Mouse (Mus musculus) granulocyte monocyte progenitor cell, adult 5-6 weeks (primary cell): ENCODE results near the gene Kdm7a. TPM values are rescaled to one million over a fixed set of nuclear protein-coding genes. Genes with fewer than 3 reads are reported as not detected.

Source experiments
- ATAC-seq: replicated peaks from 2 replicates; pipeline ENCODE4 v1.8.0; 2016; ENCODE audit warnings: mild to moderate bottlenecking, moderate TSS enrichment, inconsistent platforms; ENCODE audit not compliant: poor library complexity, severe bottlenecking
- total RNA-seq, 2 experiments: library from RNA; stranded (forward) in 1 of 2; stranded (reverse) in 1 of 2; fragments of 200-712, 200-1000 nt in 1 of 2; fragments of >200 nt in 1 of 2; fragmentation: Nextera tagmentation in 1 of 2; gene quantifications; 2 replicates each; pipeline ENCODE4 v1.2.3; 2014 to 2017

The Kdm7a gene
- total RNA-seq, 2 experiments from 2014 or later = 11.0 to 12.2 TPM

DNA sequence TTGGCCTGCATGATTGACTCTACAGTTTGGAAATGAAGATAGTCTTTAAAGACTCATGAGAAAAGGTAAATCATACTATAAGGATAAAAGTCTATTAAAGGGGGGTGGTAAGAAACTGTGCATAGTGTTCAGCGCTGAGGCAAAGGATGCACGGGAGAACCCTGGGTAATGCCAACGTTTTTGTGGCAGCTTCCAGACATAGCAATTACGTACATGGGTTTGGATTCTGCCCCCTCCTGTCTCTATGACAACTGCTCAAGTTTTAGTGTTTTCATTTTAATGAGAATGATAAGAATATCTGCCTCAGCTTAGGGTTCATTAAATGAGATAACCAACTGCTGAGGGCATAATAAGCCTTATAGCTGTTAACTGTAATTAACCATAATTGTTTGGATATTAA is 3.1 kb upstream of the Kdm7a start:
- ATAC-seq = no peak

- ATAC-seq = no peak
These were observed 1.6 kb upstream of the Kdm7a start for GRCm38 (mm10) chr6:39208181-39208580.

DNA sequence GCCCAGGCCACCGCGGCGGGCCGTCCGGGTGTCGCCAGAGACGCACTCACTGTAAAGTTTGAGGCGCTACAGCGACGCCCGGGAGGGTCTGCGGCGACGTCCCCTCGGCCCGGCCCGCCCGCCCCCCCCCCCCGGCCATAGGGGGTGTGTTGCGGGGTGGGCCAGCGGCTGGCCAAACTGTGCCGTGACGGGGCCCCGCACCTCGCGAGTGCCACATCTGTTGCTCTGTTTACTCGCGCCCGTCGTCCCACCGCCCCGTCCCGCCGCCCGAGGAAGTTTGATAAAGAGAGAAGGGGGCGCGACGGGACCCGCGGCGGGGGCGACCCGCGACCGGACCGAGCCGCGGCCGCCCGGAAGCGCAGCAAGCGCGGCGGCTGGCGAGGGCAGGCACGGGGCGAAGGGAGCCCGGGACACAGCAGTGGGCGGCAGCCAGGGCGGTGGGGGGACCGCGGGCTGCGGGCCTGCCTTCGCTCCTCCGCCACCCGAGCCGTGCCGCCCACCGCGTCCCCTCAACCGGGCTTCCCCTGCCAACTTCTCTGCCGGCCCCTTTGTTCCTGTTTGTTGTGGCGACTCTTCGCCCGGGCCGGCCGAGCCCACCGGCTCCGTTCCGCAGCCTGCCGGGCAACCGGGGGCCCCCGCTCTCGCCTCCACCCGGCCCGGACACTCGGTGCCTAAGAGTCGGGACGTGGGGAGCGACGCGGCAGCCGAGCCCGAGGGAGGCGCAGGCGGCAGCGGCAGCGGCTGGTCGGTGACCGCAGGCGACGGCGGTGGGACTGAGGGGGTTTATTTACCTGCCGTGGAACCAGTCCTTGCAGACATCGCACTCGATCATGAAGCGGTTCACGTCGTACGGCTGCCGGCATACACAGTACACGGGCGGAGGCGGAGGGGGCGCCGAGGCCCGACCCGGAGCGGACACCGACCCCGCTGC is 674 bp downstream of the Kdm7a start:
- ATAC-seq = peak; percentile 24

GRCm38 (mm10) chr6:39205064-39205649 is 1.4 kb downstream of the Kdm7a start:
- peak; percentile 72 for ATAC-seq

- ATAC-seq = no peak
These were observed 2.1 kb downstream of the Kdm7a start for GRCm38 (mm10) chr6:39204444-39204843.

DNA sequence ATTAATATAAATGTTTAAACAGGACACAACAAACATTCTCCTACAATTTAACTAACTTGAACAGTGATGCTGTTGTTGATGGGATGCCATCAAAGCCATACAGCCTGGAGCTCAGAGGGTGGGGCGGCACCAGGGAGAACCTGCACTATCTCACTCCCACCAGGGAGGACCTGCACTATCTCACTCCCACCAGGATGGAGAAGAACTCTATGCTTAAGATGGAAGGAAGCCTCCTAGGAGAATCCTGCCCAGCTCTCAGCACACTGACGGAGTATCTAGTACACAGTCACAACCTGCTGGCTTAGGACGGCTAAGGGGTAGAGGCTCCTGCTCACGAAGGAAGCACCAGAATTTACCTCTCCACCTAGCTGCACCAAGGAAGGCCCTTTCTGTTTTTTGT is 3.4 kb downstream of the Kdm7a start:
- ATAC-seq = no peak

DNA sequence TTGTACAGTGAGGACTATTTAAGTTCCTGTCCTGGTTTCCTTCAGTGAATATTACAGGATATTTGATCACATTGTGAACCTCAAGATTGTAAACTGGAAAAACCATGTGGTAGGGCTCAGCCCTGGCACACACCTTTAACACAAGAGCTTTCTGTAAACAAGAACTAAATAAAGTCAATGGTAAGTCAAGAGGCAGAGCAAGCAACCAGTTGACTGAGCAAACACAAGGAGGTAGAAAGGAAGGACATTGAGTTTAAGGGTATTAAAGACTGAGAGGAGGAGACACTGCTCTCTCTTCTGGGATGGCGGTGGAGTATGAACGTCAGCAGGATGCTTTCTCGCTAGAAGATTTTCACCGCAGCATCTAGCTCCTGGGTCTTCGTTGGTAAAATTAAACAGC is 13.6 kb downstream of the Kdm7a start:
- no peak for ATAC-seq

DNA sequence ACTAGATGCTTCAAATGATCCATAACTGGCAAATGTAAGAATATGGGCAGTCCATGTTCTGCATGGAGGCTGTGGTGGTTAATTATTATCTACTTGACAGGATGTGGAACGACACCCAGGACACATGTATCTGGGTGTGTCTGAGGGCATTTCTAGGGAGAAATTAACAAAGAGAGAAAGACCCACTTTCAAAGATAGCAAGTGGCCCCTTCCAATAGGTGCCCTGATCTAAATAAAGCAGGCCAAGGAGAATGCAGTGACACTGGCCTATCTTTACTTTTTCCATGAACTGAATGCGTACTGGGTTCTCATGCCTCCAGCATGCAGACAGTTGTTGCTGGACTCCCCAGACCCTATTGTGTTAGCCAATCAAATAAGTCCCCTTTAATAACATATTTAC is 15.1 kb downstream of the Kdm7a start:
- no peak for ATAC-seq

GRCm38 (mm10) chr6:39187227-39187626 is 19.4 kb downstream of the Kdm7a start:
- peak; percentile 50 for ATAC-seq

- ATAC-seq = no peak
These were observed 37.5 kb downstream of the Kdm7a start for GRCm38 (mm10) chr6:39169089-39169488.

DNA sequence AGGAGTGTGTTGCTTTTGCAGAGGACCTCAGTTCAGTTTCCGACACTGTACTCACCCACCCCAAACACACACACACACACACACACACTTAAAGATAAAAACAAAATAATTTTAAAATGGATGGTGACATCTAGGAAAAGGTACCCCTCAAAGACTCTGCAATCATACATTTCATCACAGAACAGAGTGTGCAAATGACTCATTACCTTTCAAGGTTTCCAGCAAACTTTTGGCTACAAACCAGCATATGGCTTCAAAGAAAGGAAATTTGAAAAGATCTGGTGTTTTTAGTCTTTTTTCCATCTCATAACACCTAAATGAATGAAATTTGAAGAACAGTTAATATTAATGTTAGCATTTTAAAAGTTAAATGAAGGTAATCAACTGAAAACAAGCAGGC is 41.7 kb downstream of the Kdm7a start:
- ATAC-seq = no peak

GRCm38 (mm10) chr6:39161975-39162374 is 44.6 kb downstream of the Kdm7a start:
- no peak for ATAC-seq

GRCm38 (mm10) chr6:39146041-39146440 is 60.5 kb downstream of the Kdm7a start:
- ATAC-seq = no peak

DNA sequence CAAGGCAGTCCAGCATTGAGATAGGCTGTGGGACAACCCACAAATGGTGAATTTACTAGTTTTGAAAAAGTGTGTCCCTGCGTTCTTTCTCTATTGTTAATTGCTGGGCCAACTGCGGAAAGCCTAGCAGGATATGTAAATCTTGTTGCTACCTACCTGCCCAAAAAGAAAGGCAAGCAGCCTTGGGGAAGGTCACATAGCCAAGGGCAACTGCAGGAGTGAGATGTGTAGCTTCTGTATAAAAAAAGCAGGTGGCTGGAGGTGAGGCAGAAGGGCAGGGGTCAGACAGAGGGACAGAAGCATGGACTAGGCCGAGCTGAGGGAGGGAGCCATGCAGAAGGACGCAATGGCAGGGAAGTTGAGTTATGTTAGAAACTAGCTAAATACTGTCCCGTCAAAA is 74.0 kb downstream of the Kdm7a start:
- no peak for ATAC-seq

GRCm38 (mm10) chr6:39131480-39131879 is 75.1 kb downstream of the Kdm7a start:
- ATAC-seq = no peak

DNA sequence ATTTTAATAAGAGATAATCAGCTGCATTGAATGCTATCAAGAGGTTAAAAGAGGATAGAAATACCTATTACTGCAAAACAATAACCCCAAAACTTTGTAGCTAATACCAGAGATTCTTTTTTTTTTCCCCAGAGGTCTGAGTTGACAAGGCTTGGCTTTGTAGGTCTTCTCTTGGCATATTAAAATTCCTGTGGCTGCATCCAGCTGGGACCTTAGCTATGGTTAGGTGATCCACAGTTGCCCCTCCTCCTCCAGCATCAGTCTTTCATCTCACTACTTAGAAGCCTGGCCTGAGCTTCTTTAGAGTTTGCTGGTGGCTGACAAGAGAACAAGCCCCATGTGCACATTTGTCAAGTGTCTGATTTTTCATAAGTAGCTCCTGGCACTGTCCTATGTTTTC is 81.9 kb downstream of the Kdm7a start:
- ATAC-seq = no peak

DNA sequence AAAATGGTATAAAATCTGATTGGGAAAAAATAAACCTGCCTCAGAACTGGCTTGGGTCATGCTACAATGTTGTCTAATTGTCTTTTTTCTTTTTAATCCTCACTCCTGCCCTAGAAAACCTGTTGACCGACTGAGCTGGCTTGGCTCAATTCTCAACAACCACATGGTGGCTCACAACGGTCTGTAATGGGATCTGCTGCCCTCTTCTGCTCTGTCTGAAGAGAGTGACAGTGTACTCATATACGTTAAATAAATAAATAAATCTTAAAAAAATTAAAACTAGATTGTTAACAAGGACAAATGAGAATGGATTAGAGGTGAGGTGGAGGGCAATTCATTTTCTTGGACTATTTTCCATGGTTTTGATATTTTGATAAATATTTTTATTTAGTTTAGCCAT is 85.9 kb downstream of the Kdm7a start:
- no peak for ATAC-seq

GRCm38 (mm10) chr6:39118456-39118881 is 88.1 kb downstream of the Kdm7a start:
- ATAC-seq = no peak; the same call in 1 of the 2 replicates

DNA sequence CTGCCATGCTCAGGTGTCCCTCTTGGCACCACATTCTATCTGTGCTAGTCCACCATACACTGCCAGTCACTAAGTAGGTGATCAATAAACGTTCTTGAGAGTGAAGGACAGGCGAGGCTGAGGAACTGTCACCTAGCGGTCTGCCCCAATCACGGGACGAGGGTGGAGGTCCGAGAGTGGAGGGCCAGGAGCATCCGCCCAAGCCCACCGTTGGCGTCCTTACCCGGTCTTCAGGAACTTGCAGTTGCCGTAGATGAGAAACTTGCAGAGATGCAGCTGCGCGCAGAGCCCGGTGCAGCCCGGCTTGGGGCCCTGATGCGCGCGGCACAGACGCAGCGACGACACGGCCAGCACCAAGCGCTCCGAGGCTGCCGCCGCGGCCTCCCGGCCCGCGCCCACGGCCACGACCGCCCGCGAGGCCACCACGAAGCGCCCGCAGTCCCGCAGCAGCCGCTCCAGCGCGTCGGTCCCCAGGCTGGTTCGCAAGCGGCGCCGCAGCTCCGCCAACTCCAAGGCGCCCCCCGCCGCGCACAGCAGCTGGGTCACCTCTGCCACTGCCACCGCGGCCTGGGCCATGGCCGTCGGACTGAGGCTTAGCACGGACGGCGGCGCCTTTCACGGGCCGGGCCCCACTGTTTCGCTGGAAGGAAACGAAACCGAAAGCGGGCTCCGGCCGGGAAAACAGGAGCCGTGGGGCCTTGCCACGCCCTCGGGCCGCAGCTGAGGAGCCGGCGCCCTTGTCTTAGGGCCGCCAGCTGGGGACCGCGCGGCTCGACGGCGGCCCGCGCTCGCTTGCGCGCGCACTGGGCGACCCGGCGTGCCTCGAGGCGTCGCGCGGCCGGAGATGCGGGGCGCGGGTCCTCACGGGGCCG is 88.8 kb downstream of the Kdm7a start, which contains the start of gene Parp12:
Gene Parp12, minus strand, starts transcription at position 766 of the 872 bp plus-strand sequence.
- ATAC-seq = peak; percentile 90

- ATAC-seq = no peak
These were observed 91.2 kb downstream of the Kdm7a start for GRCm38 (mm10) chr6:39115438-39115837.

- no peak for ATAC-seq
These were observed 93.4 kb downstream of the Kdm7a start for GRCm38 (mm10) chr6:39113141-39113540.
